Mouse (Mus musculus) right cerebral cortex, adult 18-20 months (tissue): ENCODE results near the gene Antxrl.

Source experiments
- DNase-seq: peaks from one replicate; pipeline ENCODE4 v3.0.0; 2022; ENCODE audit warnings: mixed read lengths

Gene Antxrl

DNA sequence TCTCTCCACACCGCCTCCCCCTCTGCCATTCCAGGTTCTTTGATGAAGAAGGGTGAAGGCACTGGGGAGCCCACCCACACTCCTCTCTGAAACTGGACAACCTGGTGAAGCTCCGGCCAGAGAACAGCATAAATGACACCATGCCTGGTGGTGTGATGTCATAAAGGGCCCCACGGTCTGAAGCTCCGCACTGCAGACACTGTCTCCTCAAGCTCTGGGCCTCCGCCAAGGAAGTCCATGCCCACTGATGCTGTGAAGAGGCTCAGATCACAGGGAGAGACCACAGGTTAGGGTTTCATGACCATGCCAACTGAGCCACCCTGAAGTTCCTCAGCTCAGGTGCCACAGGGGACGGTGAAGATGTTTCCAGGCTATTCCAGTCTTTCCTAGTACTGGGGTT lies at the start of gene Antxrl:
Gene Antxrl, plus strand, starts transcription at position 192 of the 400 bp plus-strand sequence.
- no peak for DNase-seq

GRCm38 (mm10) chr14:34015063-34015462 lies 37.4 kb upstream of the Antxrl start, which contains the start of gene Gm30083:
Gene Gm30083, minus strand, starts transcription at chr14:34015182.
- DNase-seq = no peak

- no peak for DNase-seq
Observed at GRCm38 (mm10) chr14:34016381-34016780, 36.1 kb upstream of the Antxrl start, which contains the start of gene Gm5460. Gene Gm5460, plus strand, starts transcription at chr14:34016758.

DNA sequence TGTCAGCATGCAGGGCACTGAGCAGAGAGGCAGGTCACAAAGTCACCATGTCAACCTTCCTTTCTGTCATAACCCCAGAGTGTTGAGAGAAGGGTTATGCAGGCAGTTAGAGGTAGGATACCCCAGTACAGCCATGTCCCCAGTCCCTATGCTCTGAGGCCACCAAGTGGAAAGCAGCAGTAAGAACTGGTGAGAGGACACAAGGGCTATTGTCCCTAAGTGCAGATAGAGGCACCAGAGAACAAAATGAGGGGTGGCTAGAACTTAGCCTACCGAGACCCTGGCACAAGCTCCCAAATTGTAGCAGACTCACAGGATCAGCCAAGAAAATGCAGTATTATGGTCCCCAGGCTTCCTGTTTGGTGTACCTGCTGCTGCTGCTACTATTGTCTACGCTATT lies 35.6 kb upstream of the Antxrl start:
- no peak for DNase-seq

DNA sequence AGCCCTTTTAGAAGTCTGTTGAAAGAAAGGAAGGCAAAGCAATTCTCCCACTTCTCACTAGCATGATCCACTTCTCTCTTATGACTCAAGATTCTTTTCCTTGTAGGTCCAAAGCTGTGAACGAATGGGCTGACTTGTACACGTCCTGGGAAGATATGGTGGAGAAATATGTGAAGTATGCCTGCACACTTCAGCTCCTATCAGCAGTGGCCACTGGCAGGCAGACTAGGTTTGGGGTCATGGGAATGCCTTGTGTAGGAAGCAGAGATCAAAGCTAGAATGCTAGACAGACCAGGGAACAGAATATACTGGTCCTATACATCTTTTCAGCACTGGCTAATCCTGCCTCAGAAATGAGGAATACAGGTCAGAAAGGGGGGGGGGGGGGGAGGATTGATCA lies 25.8 kb upstream of the Antxrl start:
- DNase-seq = no peak

DNA sequence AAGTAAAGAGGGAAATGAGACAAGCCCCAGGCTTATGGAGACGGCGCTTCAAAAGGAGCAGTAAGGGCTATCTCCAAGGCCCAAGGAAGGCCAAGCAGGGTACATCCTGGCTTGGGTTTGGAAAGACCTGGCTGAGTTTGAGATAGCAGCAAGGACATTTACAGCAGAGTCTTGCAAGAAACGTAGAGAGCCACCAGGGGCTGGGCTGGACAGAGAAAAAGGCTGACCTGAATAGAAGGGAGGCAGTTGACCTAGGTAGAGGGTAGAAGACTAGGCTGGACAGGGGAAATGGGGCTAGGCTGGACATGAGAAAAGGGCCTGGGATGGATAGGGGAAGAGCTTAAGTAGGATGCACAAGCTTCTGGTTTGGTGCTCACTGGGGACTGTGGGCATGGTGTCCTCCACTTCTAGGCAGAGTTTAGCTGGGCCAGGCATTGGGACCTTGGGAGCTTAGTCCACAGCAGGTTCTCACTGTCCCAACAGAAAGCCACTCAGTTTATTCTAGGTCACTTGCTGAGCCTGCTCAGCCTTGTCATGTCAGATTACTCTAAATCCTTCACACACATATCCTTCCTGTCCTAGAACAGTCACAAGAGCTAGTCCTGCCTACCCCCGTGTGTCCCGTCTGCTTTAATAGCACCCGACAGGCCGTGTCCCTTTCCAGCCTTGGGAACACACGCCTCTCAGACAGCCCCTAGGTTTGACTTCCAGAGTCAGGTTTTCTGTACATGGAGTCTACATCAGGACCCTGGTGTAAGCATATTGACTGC lies 18.5 kb upstream of the Antxrl start:
- no peak for DNase-seq

DNA sequence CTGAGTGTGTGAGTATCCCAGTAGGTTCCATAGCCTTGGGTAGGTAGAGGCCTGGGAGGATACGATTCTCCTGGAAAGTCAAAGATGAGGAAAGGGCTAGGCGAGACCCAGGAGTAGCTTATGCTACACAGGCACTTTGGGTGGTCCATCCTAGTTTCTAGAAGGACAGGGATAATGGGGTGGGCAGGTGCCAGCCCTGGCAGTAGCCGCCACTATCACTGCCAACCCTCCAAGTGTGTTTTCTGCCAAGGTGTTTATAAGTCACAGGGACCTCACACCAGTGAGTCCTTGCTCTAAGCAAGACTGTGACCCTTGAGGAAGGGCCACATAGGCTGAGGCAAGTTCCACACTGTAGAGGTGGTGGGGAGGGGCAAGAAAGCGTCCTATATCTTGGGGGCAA lies 11.3 kb upstream of the Antxrl start:
- no peak for DNase-seq

GRCm38 (mm10) chr14:34043341-34043740 lies 9.2 kb upstream of the Antxrl start:
- DNase-seq = no peak

DNA sequence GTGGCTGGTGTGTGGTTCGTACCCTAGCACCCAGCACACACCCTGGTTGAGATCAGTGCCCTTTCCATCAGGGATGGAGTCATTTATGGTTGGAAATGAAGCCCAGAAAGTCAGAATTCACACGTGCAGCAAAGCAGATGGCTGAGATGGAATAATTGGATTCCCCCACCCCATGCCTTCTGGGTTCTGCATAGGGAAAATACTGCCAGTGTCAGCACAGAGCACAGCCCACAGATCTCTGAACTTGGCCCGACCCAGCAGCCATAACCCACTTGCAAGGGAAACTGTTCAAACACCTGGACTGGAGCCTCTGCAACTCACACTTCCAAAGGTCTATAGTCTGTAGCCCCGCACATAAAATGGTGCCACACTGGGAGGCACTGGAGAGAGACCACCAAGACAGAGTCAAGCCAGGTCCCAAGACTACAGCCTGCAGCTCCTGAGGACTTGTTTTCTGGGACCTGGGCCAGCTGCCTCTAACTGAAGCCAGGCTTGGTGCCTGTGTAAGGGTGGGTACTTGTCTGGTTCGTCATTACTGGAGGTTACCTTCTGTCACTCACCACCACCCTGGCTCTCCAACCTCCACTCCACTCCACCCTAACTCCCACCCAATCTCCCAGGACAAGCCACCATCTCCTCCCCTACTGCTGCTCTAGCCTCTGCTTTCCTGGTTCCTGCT lies 2.3 kb upstream of the Antxrl start:
- no peak for DNase-seq

DNA sequence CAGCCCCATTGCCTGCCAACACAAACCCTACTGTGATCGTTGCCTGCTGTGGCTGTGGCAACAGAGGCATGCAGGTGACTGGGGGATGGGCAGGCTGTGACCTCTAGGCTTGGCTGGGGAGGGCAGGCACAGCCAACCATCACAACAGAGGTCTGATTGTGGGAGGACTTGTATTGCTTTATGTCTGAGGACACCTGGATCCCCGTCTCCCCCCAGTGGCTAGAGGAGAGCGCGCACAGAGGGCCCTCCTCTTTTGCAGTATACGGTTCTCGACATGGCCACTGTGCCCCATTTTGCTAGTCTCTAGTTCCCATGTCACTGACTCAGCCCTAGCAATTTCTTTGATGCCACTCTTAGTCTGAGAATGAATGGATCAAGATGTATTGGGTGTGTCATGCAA lies 19.2 kb downstream of the Antxrl start:
- no peak for DNase-seq

- no peak for DNase-seq
Observed at GRCm38 (mm10) chr14:34075346-34075745, 22.8 kb downstream of the Antxrl start.

DNA sequence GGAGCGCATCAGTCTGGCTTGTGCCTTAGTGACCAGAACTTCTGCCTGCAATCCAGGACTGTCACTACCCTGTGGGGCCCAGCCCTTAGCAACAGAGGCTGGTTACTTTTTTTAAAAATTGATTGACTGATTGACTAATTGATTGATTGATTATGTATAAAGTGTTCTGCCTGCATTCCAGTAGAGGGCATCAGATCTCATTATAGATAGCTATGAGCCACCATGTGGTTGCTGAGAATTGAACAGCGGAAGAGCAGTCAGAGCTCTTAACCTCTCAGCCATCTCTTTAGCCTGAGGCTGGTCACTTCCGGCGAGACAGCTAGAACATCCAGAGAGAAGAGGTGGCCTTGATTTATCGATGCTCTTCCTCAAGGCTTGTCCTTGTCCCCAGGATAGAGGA lies 24.7 kb downstream of the Antxrl start:
- DNase-seq = no peak

- no peak for DNase-seq
Observed at GRCm38 (mm10) chr14:34078293-34078692, 25.8 kb downstream of the Antxrl start.

GRCm38 (mm10) chr14:34080321-34080997 lies 28.0 kb downstream of the Antxrl start:
- DNase-seq = peak; percentile 59

DNA sequence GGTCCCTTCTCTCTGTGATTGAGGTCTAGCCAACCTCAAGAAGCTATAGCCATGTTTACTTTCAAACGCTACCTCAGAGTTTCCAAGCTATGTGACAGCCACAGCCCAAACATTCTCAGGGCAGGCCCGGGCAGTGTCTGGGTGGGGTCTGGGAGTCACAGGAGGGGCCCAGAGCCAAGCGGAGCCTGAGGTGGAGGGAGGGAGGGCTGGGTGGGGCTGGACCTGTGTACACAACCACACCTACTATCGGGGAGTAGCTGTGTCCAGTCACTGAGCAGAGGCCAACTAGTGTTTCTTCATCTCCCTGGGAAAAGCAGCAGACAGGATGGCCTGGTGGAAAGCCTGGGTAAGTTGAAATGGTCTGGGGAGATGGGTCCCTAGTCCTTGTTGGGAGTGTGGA lies 33.2 kb downstream of the Antxrl start, which contains the start of gene Anxa8:
Gene Anxa8, plus strand, starts transcription at position 251 of the 400 bp plus-strand sequence.
- DNase-seq = no peak

DNA sequence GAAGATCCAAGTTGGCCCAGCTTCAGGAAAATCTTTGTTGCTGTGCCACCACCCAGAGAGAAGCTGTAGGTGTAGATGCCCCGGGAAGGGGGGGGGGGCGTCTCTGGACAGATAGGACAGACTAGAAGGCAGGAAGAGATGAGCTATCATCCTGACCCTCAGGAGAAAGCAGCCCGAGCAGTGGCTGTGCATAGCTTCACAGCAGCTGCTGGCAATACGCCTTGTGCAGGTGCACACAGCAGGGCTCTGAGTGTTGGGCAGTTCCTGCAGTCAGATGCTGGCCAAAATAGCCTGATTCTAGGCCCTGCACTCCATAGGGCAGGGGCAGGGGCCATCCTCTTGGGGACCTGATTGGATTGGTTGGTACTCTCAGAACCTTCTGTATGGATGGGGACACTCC lies 34.3 kb downstream of the Antxrl start:
- DNase-seq = no peak

- DNase-seq = no peak
Observed at GRCm38 (mm10) chr14:34087856-34088398, 35.4 kb downstream of the Antxrl start.

DNA sequence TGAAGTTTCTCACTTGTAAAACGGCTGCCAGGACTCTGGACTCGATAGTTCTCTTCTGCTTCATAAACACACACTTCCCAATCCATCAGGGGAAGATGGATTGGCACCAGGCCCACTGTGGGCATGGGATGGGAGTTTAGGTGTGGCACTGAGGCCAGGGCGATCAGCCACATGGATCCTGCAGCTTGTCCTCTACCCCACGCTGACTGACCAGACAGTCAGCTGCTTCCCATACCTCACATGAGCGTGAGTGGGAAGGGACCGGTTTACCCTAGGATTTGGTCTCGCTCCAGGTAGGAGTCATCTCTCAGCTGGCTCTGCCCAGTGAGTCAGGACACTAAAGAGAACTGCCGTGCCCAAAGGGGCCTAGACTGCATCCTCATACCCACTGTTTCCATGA lies 37.3 kb downstream of the Antxrl start:
- DNase-seq = no peak

GRCm38 (mm10) chr14:34091475-34091874 lies 39.0 kb downstream of the Antxrl start:
- DNase-seq = no peak

- DNase-seq = no peak
Observed at GRCm38 (mm10) chr14:34092856-34093255, 40.3 kb downstream of the Antxrl start.

- no peak for DNase-seq
Observed at GRCm38 (mm10) chr14:34096161-34096560, 43.7 kb downstream of the Antxrl start.

- no peak for DNase-seq
Observed at GRCm38 (mm10) chr14:34102601-34103000, 50.1 kb downstream of the Antxrl start, which contains the start of gene A630023A22Rik. Gene A630023A22Rik, minus strand, starts transcription at chr14:34102754.

GRCm38 (mm10) chr14:34103855-34104254 lies 51.3 kb downstream of the Antxrl start:
- DNase-seq = no peak
